Mouse (Mus musculus): ENCODE measurements around the gene Tns2. TPM values are rescaled to one million over a fixed set of nuclear protein-coding genes. Genes with fewer than 3 reads are reported as not detected.

The Tns2 gene
- polyA plus RNA-seq, 1 experiment from 2014 or later: 29.6 TPM

- peaks cover 96% of the 10 kb centered on the region for H3K36me3 ChIP-seq
Observed at GRCm38 (mm10) chr15:102114651-102115260, 14.5 kb downstream of the Tns2 start.

GRCm38 (mm10) chr15:102115731-102116231 is 15.6 kb downstream of the Tns2 start:
- Histone ChIP-seq H3K4me2 (replicated peaks) (no peak overlapping the region), H3K4me3 (no peak overlapping the region), H3K27ac (no peak overlapping the region), H3K9ac (no peak overlapping the region), H3K27me3 (no peaks in the 10 kb centered on the region), H3K36me3 (peaks cover 94% of the 10 kb centered on the region), H3K4me1 (no peaks in the 10 kb centered on the region), H3K9me3 (no peaks in the 10 kb centered on the region)
- WGBS: 74% methylated on average over 9 of the region's 9 CpGs
- no peak for ATAC-seq (ENCODE audit: insufficient number of reproducible peaks, insufficient read depth, low FRiP score, low TSS enrichment)

More at GRCm38 (mm10) chr15:102114651-102115260, 14.5 kb downstream of the Tns2 start:
- no peak for ATAC-seq (ENCODE audit: insufficient number of reproducible peaks, insufficient read depth, low FRiP score, low TSS enrichment)
- 87% methylated on average over 7 of the region's 7 CpGs for WGBS
- Histone ChIP-seq H3K9ac (no peak overlapping the region), H3K4me3 (no peak overlapping the region), H3K27ac (no peak overlapping the region), H3K4me1 (no peaks in the 10 kb centered on the region), H3K4me2 (replicated peaks) (no peak overlapping the region), H3K27me3 (no peaks in the 10 kb centered on the region), H3K9me3 (no peaks in the 10 kb centered on the region)

GRCm38 (mm10) chr15:102116753-102117415 is 16.7 kb downstream of the Tns2 start:
- no peak overlapping the region for H3K27ac ChIP-seq
- no peak overlapping the region for H3K4me3 ChIP-seq
- H3K4me2 ChIP-seq (replicated peaks): no peak overlapping the region
- no peak overlapping the region for H3K9ac ChIP-seq
- no peaks in the 10 kb centered on the region for H3K4me1 ChIP-seq
- WGBS: 78% methylated on average over 11 of the region's 11 CpGs
- H3K9me3 ChIP-seq: no peaks in the 10 kb centered on the region
- no peak for ATAC-seq (ENCODE audit: insufficient number of reproducible peaks, insufficient read depth, low FRiP score, low TSS enrichment)
- H3K27me3 ChIP-seq: no peaks in the 10 kb centered on the region
- peaks cover 87% of the 10 kb centered on the region for H3K36me3 ChIP-seq

GRCm38 (mm10) chr15:102117461-102118443 is 17.5 kb downstream of the Tns2 start:
- H3K4me2 ChIP-seq (replicated peaks): no peak overlapping the region
- H3K4me1 ChIP-seq: no peaks in the 10 kb centered on the region
- H3K9ac ChIP-seq: no peak overlapping the region
- no peak overlapping the region for H3K4me3 ChIP-seq
- WGBS: 56% methylated on average over 19 of the region's 19 CpGs
- H3K36me3 ChIP-seq: peaks cover 80% of the 10 kb centered on the region
- no peaks in the 10 kb centered on the region for H3K27me3 ChIP-seq
- ATAC-seq (ENCODE audit: insufficient number of reproducible peaks, insufficient read depth, low FRiP score, low TSS enrichment): no peak
- H3K9me3 ChIP-seq: no peaks in the 10 kb centered on the region
- H3K27ac ChIP-seq: 0 out of 2 replicates have a peak overlapping the region, but pooled peaks have one; percentile 17

- H3K4me3 ChIP-seq: no peak overlapping the region
- no peaks in the 10 kb centered on the region for H3K27me3 ChIP-seq
- no peak for ATAC-seq (ENCODE audit: insufficient number of reproducible peaks, insufficient read depth, low FRiP score, low TSS enrichment)
- no peak overlapping the region for H3K4me2 ChIP-seq (replicated peaks)
- peaks cover 74% of the 10 kb centered on the region for H3K36me3 ChIP-seq
- H3K27ac ChIP-seq: no peak overlapping the region
- WGBS: 88% methylated on average over 4 of the region's 4 CpGs
- H3K4me1 ChIP-seq: no peaks in the 10 kb centered on the region
- H3K9me3 ChIP-seq: no peaks in the 10 kb centered on the region
- H3K9ac ChIP-seq: no peak overlapping the region
Observed at GRCm38 (mm10) chr15:102118591-102118990, 18.4 kb downstream of the Tns2 start.

- Histone ChIP-seq H3K9ac (no peak overlapping the region; the same call in 1 of the 2 replicates), H3K4me1 (no peaks in the 10 kb centered on the region), H3K4me3 (no peak overlapping the region), H3K9me3 (no peaks in the 10 kb centered on the region), H3K27me3 (no peaks in the 10 kb centered on the region), H3K36me3 (peaks cover 72% of the 10 kb centered on the region), H3K27ac (no peak overlapping the region), H3K4me2 (replicated peaks) (no peak overlapping the region)
- WGBS: 76% methylated on average over 8 of the region's 8 CpGs
- no peak for ATAC-seq (ENCODE audit: insufficient number of reproducible peaks, insufficient read depth, low FRiP score, low TSS enrichment)
Observed at GRCm38 (mm10) chr15:102119121-102119830, 19.1 kb downstream of the Tns2 start.

GRCm38 (mm10) chr15:102119831-102120170 is 19.6 kb downstream of the Tns2 start:
- no peaks in the 10 kb centered on the region for H3K4me1 ChIP-seq
- WGBS: 58% methylated on average over 2 of the region's 2 CpGs
- H3K4me3 ChIP-seq: no peak overlapping the region
- H3K9ac ChIP-seq: no peak overlapping the region
- ATAC-seq (ENCODE audit: insufficient number of reproducible peaks, insufficient read depth, low FRiP score, low TSS enrichment): no peak
- H3K27ac ChIP-seq: no peak overlapping the region
- no peaks in the 10 kb centered on the region for H3K27me3 ChIP-seq
- no peak overlapping the region for H3K4me2 ChIP-seq (replicated peaks)
- peaks cover 72% of the 10 kb centered on the region for H3K36me3 ChIP-seq
- no peaks in the 10 kb centered on the region for H3K9me3 ChIP-seq

- no peak overlapping the region for H3K4me3 ChIP-seq
- no peak overlapping the region for H3K9ac ChIP-seq
- H3K36me3 ChIP-seq: peaks cover 72% of the 10 kb centered on the region
- H3K9me3 ChIP-seq: no peaks in the 10 kb centered on the region
- H3K27me3 ChIP-seq: no peaks in the 10 kb centered on the region
- no peak for ATAC-seq (ENCODE audit: insufficient number of reproducible peaks, insufficient read depth, low FRiP score, low TSS enrichment)
- no peak overlapping the region for H3K27ac ChIP-seq
- 91% methylated on average over 5 of the region's 5 CpGs for WGBS
- H3K4me1 ChIP-seq: no peaks in the 10 kb centered on the region
- no peak overlapping the region for H3K4me2 ChIP-seq (replicated peaks)
Observed at GRCm38 (mm10) chr15:102120530-102120929, 20.3 kb downstream of the Tns2 start.

GRCm38 (mm10) chr15:102126303-102126702 is 26.1 kb downstream of the Tns2 start:
- H3K9me3 ChIP-seq: no peaks in the 10 kb centered on the region
- no peak for ATAC-seq (ENCODE audit: insufficient number of reproducible peaks, insufficient read depth, low FRiP score, low TSS enrichment)
- no peak overlapping the region for H3K4me2 ChIP-seq (replicated peaks)
- H3K4me1 ChIP-seq: no peaks in the 10 kb centered on the region
- H3K36me3 ChIP-seq: peaks cover 73% of the 10 kb centered on the region
- H3K9ac ChIP-seq: 0 out of 2 replicates have a peak overlapping the region, but pooled peaks have one; percentile 7
- no peak overlapping the region for H3K27ac ChIP-seq
- 83% methylated on average over 2 of the region's 2 CpGs for WGBS
- H3K27me3 ChIP-seq: no peaks in the 10 kb centered on the region
- H3K4me3 ChIP-seq: no peak overlapping the region

GRCm38 (mm10) chr15:102133314-102133713 is 33.1 kb downstream of the Tns2 start:
- Histone ChIP-seq H3K9me3 (no peaks in the 10 kb centered on the region), H3K27me3 (no peaks in the 10 kb centered on the region), H3K36me3 (peaks cover 51% of the 10 kb centered on the region), H3K27ac (no peak overlapping the region), H3K4me3 (no peak overlapping the region), H3K4me1 (peaks cover 13% of the 10 kb centered on the region), H3K9ac (no peak overlapping the region), H3K4me2 (replicated peaks) (no peak overlapping the region)
- 91% methylated on average over 9 of the region's 9 CpGs for WGBS
- no peak for ATAC-seq (ENCODE audit: insufficient number of reproducible peaks, insufficient read depth, low FRiP score, low TSS enrichment)

- WGBS: 77% methylated on average over 2 of the region's 2 CpGs
- no peak overlapping the region for H3K4me3 ChIP-seq
- H3K27me3 ChIP-seq: no peaks in the 10 kb centered on the region
- ATAC-seq (ENCODE audit: insufficient number of reproducible peaks, insufficient read depth, low FRiP score, low TSS enrichment): no peak
- H3K27ac ChIP-seq: no peak overlapping the region
- H3K36me3 ChIP-seq: peaks cover 38% of the 10 kb centered on the region
- peaks cover 13% of the 10 kb centered on the region for H3K4me1 ChIP-seq
- H3K9ac ChIP-seq: no peak overlapping the region
- H3K9me3 ChIP-seq: no peaks in the 10 kb centered on the region
- peak overlapping the region; percentile 81; the same call in 1 of the 2 replicates for H3K4me2 ChIP-seq (replicated peaks)
Observed at GRCm38 (mm10) chr15:102134709-102135108, 34.5 kb downstream of the Tns2 start.
